Mouse (Mus musculus): ENCODE results near the gene Calr. TPM values are rescaled to one million over a fixed set of nuclear protein-coding genes. Genes with fewer than 3 reads are reported as not detected.

Calr gene
- polyA plus RNA-seq, 1 experiment from 2014 or later = 938 TPM

- H3K27me3 ChIP-seq (replicated peaks) = no peaks in the 10 kb centered on the region
- WGBS = 3% methylated on average over 53 of the region's 54 CpGs
- no peak overlapping the region for H3K27ac ChIP-seq
- ATAC-seq (ENCODE audit: insufficient read depth, low FRiP score, low read depth) = peak; percentile 65
- peaks cover 14% of the 10 kb centered on the region for H3K4me1 ChIP-seq
- peak overlapping the region; percentile 34 for H3K9ac ChIP-seq
- H3K36me3 ChIP-seq = peaks cover 18% of the 10 kb centered on the region
- H3K4me2 ChIP-seq = peak overlapping the region; percentile 100
- H3K4me3 ChIP-seq (replicated peaks) = peak overlapping the region; percentile 53
- H3K9me3 ChIP-seq = no peaks in the 10 kb centered on the region
Measured at GRCm38 (mm10) chr8:84872309-84872965, 25.7 kb upstream of the Calr start.

GRCm38 (mm10) chr8:84871376-84872308 is 24.9 kb upstream of the Calr start, which contains the start of gene Syce2:
Gene Syce2 (plus strand): TSS chr8:84872111.
- Histone ChIP-seq H3K4me1 (peaks cover 14% of the 10 kb centered on the region), H3K36me3 (peaks cover 26% of the 10 kb centered on the region), H3K27me3 (replicated peaks) (no peaks in the 10 kb centered on the region), H3K27ac (no peak within 1 kb of the TSS), H3K4me2 (peak within 1 kb of the TSS; percentile 100), H3K9ac (peak within 1 kb of the TSS; percentile 34), H3K9me3 (no peaks in the 10 kb centered on the region), H3K4me3 (replicated peaks) (peak within 1 kb of the TSS; percentile 53)
- WGBS = 13% methylated on average over 44 of the region's 46 CpGs
- peak; percentile 73 for ATAC-seq (ENCODE audit: insufficient read depth, low FRiP score, low read depth)

GRCm38 (mm10) chr8:84856864-84857441 is 10.2 kb upstream of the Calr start, which contains the start of gene Farsa:
Gene Farsa (plus strand): TSS chr8:84856989.
- Histone ChIP-seq H3K9ac (peak within 1 kb of the TSS; percentile 89), H3K4me2 (peak within 1 kb of the TSS; percentile 83), H3K27me3 (replicated peaks) (no peaks in the 10 kb centered on the region), H3K4me1 (peaks cover 12% of the 10 kb centered on the region), H3K4me3 (replicated peaks) (peak within 1 kb of the TSS; percentile 95), H3K27ac (peak within 1 kb of the TSS; percentile 77), H3K9me3 (no peaks in the 10 kb centered on the region), H3K36me3 (peaks cover 19% of the 10 kb centered on the region)
- ATAC-seq (ENCODE audit: insufficient read depth, low FRiP score, low read depth) = peak; percentile 92
- WGBS = under 1% methylated on average over 39 of the region's 39 CpGs

GRCm38 (mm10) chr8:84856434-84856833 is 9.7 kb upstream of the Calr start:
- H3K4me3 ChIP-seq (replicated peaks) = no peak overlapping the region
- peak; percentile 7; the same call in 1 of the 2 replicates for ATAC-seq (ENCODE audit: insufficient read depth, low FRiP score, low read depth)
- 94% methylated on average over 3 of the region's 3 CpGs for WGBS

DNA sequence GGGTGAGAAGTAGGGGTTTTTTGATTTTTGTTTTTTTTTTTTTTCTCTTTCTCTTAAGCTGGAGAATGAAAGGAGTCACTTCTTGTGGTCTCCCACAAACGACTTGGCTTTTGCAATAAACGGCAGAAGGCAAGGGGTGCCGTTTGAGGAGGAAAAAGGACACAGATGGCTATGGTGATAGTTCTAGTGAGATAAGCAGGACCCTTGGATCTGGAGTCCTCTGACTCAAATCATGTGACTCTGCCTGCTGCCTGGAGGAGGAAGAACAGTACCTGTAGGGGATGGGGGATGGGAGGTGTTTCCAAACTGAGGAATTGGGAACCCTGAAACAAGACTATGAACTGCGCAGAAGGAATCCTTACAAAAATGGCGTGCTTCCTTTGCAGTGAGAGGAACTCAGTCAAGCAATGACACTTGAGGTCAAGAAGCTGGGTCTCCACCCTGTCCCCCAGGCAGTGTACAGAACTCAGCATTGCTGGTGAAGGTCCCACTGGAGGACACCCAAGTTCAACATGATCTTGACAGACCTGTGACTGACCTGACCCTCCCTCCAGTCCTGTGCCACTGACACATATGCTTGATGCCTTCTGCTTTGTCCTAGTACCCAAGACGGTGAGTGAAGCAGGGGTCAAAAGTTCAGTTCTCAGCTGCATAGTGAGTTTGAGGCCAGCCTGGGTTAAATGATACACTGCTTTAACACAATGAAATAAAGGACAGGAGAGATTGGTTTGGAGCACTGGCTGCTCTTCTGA is 1.1 kb upstream of the Calr start:
- Histone ChIP-seq H3K27me3 (replicated peaks) (no peaks in the 10 kb centered on the region), H3K9ac (no peak overlapping the region), H3K4me1 (peaks cover 14% of the 10 kb centered on the region), H3K4me2 (peak overlapping the region; percentile 78), H3K9me3 (no peaks in the 10 kb centered on the region), H3K36me3 (peaks cover 21% of the 10 kb centered on the region), H3K27ac (peak overlapping the region; percentile 87), H3K4me3 (replicated peaks) (peak overlapping the region; percentile 97)
- ATAC-seq (ENCODE audit: insufficient read depth, low FRiP score, low read depth) = no peak
- WGBS = 24% methylated on average over 6 of the region's 6 CpGs

More at GRCm38 (mm10) chr8:84856434-84856833, 9.7 kb upstream of the Calr start:
- no peaks in the 10 kb centered on the region for H3K27me3 ChIP-seq (replicated peaks)
- H3K36me3 ChIP-seq = peaks cover 14% of the 10 kb centered on the region
- H3K4me2 ChIP-seq = no peak overlapping the region
- no peaks in the 10 kb centered on the region for H3K9me3 ChIP-seq
- H3K27ac ChIP-seq = no peak overlapping the region
- peaks cover 12% of the 10 kb centered on the region for H3K4me1 ChIP-seq
- H3K9ac ChIP-seq = no peak overlapping the region

DNA sequence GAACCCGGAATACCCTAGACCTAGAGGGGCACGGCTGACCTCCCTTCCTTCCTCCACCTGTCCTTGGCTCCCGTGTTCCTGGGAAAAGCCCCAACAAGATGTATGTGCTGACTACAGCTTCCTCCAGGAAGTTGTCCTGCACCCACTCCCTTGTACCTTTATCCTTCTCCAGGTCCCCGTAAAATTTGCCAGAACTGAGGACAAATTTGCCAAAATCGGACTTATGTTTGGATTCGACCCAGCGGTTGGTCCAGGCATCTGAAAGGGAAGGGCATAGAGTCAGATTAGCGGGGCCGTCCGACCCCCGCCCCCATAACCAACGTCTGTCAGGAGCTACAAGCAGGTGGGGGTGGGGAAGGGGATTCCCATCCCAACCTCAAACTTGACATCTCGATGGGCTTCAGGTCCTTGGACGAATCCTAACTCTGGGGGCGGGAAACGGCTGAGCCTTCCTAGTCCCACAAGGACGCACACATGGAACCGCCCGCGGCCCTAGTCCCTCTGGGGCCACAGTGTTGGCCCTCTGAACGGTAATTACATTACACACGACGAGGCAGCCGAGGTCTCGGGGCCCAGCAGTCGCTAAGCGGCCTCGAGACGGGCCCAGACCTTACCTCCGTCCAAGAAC is 526 bp downstream of the Calr start:
- H3K36me3 ChIP-seq = peaks cover 36% of the 10 kb centered on the region
- peak; percentile 6 for ATAC-seq (ENCODE audit: insufficient read depth, low FRiP score, low read depth)
- WGBS = under 1% methylated on average over 30 of the region's 30 CpGs

DNA sequence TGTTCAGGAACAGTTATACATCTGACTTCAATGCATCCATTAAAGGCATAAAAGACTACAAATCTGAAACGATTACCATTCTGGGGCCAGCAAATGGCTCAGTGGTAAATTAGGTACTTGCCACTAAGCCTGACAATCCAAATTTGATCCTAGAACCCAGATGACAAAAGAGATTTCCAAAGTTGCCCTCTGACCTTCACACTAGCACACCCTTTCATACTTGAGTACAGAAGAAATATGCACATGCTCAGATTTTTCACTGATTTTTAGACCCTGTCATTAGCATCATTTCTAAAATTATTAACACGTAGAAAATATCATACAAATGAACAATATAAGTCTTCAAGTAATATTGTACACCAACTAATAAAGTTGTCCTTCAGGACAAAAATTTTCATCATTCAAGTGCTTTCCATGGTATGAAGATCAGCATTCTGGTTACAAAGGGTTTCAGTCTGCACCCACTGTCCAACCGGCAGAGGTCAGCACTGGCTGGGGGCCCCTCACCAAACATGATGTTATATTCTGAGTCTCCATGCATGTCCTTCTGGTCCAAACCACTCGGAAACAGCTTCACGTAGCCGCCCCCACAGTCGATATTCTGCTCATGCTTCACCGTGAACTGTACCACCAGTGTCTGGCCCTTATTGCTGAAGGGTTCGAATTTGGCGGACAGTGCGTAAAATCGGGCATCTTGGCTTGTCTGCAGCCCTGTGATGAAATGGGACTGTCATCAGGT is 1.2 kb downstream of the Calr start:
- H3K9ac ChIP-seq = peak overlapping the region; percentile 97
- WGBS = 10% methylated on average over 12 of the region's 12 CpGs
- peaks cover 38% of the 10 kb centered on the region for H3K36me3 ChIP-seq
- peak overlapping the region; percentile 68 for H3K4me2 ChIP-seq
- H3K4me3 ChIP-seq (replicated peaks) = peak overlapping the region; percentile 97
- H3K4me1 ChIP-seq = peaks cover 14% of the 10 kb centered on the region
- no peaks in the 10 kb centered on the region for H3K9me3 ChIP-seq
- no peak for ATAC-seq (ENCODE audit: insufficient read depth, low FRiP score, low read depth)
- H3K27me3 ChIP-seq (replicated peaks) = no peaks in the 10 kb centered on the region
- peak overlapping the region; percentile 87; the same call in 1 of the 2 replicates for H3K27ac ChIP-seq

More for the DNA sequence above, 526 bp downstream of the Calr start:
- peak overlapping the region; percentile 97 for H3K9ac ChIP-seq
- H3K4me3 ChIP-seq (replicated peaks) = peak overlapping the region; percentile 97
- H3K4me2 ChIP-seq = peak overlapping the region; percentile 68
- H3K4me1 ChIP-seq = peaks cover 14% of the 10 kb centered on the region
- H3K27ac ChIP-seq = peak overlapping the region; percentile 87
- no peaks in the 10 kb centered on the region for H3K9me3 ChIP-seq
- no peaks in the 10 kb centered on the region for H3K27me3 ChIP-seq (replicated peaks)

DNA sequence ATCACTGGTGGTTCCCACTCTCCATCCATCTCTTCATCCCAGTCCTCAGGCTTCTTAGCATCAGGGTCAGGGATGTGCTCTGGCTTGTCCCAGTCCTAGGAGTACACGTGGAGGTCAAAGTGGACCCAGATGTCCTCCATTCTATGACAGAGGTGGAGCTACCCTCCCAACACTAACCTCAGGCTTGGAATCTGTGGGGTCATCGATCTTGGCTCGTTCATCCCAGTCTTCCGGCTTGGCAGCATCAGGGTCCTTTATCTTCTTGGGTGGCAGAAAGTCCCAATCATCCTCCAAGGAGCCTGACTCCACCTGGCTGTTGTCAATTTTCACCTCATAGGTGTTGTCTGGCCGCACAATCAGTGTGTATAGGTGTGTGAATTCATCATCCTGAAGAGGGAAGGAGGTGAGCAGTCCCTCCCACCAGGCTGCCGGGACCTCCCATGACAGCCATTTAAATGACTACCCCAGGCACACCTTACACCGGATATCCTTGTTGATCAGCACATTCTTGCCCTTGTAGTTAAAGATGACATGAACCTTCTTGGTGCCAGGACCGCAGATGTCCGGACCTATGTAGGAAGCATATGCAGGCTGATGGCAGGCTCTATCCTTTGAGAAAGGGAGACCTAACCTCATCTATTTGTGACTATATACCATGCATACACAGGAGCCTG is 2.2 kb downstream of the Calr start:
- WGBS = 76% methylated on average over 9 of the region's 9 CpGs
- peaks cover 38% of the 10 kb centered on the region for H3K36me3 ChIP-seq
- H3K9me3 ChIP-seq = no peaks in the 10 kb centered on the region
- no peak for ATAC-seq (ENCODE audit: insufficient read depth, low FRiP score, low read depth)
- H3K4me3 ChIP-seq (replicated peaks) = peak overlapping the region; percentile 97
- no peak overlapping the region for H3K9ac ChIP-seq
- no peaks in the 10 kb centered on the region for H3K27me3 ChIP-seq (replicated peaks)
- H3K4me1 ChIP-seq = peaks cover 17% of the 10 kb centered on the region
- no peak overlapping the region for H3K27ac ChIP-seq
- H3K4me2 ChIP-seq = peak overlapping the region; percentile 68

DNA sequence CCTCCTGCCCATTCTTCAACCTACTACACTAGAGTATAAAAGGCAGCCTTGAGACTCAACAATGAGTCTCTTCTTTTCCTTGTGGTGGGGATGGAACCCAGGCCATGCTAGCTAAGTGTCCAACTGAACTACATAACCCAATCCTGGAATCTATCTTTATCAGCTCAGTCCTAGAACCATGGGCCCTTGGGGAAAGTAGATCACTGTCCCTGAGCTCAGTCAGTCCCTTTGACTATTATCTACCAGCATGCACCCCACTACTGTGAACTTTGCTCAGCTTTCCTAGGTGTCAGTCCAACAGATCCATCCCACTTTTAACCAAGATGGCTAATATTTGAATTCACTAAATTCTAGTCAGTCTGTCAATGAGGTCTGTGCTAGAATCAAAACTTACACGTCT is 5.2 kb downstream of the Calr start:
- H3K4me3 ChIP-seq (replicated peaks) = no peak overlapping the region

More for the DNA sequence above, 5.2 kb downstream of the Calr start:
- 70% methylated on average over 1 of the region's 1 CpGs for WGBS
- Histone ChIP-seq H3K9ac (no peak overlapping the region), H3K4me1 (peaks cover 17% of the 10 kb centered on the region), H3K36me3 (peaks cover 59% of the 10 kb centered on the region), H3K9me3 (no peaks in the 10 kb centered on the region), H3K4me2 (no peak overlapping the region), H3K27ac (peak overlapping the region; percentile 22; the same call in 1 of the 2 replicates), H3K27me3 (replicated peaks) (no peaks in the 10 kb centered on the region)
- ATAC-seq (ENCODE audit: insufficient read depth, low FRiP score, low read depth) = no peak

Measured in stomach, embryonic 15.5 days (tissue).